Mouse (Mus musculus): ENCODE measurements at regions not wholly inside any gene's neighbourhood (a gene's known extent, or its start where the extent isn't known, plus 50 kb on each side); places are given as distances from the start of the nearest gene placed in this dataset.
A peak's percentile ranks its signal among the peaks of the same experiment; 100 is the strongest.

GRCm38 (mm10) chr13:44141181-44141580, 356.6 kb downstream of the Cd83 start:
- no peak for DNase-seq

- DNase-seq: no peak
Measured at GRCm38 (mm10) chr13:44145441-44145840, 360.9 kb downstream of the Cd83 start.

GRCm38 (mm10) chr13:44147841-44148240, 363.3 kb downstream of the Cd83 start:
- DNase-seq: no peak

GRCm38 (mm10) chr13:44149499-44149898, 364.9 kb downstream of the Cd83 start:
- no peak for DNase-seq

- DNase-seq: no peak
Measured at GRCm38 (mm10) chr13:44151526-44151925, 367.0 kb downstream of the Cd83 start.

- no peak for DNase-seq
Measured at GRCm38 (mm10) chr13:44152806-44153613, 368.4 kb downstream of the Cd83 start.

GRCm38 (mm10) chr13:44153784-44154183, 369.2 kb downstream of the Cd83 start:
- no peak for DNase-seq

- no peak for DNase-seq
Measured at GRCm38 (mm10) chr13:44155956-44156355, 371.4 kb downstream of the Cd83 start.

- DNase-seq: no peak
Measured at GRCm38 (mm10) chr13:44156546-44156945, 372.0 kb downstream of the Cd83 start.

GRCm38 (mm10) chr13:44157236-44157635, 372.7 kb downstream of the Cd83 start:
- DNase-seq: no peak

- DNase-seq: no peak
Measured at GRCm38 (mm10) chr13:44158364-44158763, 373.8 kb downstream of the Cd83 start.

- no peak for DNase-seq
Measured at GRCm38 (mm10) chr13:44159346-44159745, 374.8 kb downstream of the Cd83 start.

GRCm38 (mm10) chr13:44164746-44165145, 380.2 kb downstream of the Cd83 start:
- no peak for DNase-seq

GRCm38 (mm10) chr13:44167186-44167585, 382.6 kb downstream of the Cd83 start:
- peak; percentile 44 for DNase-seq

GRCm38 (mm10) chr13:44168186-44168585, 383.6 kb downstream of the Cd83 start:
- no peak for DNase-seq

GRCm38 (mm10) chr13:44171639-44172038, 387.1 kb downstream of the Cd83 start:
- DNase-seq: no peak

GRCm38 (mm10) chr13:44172701-44173100, 388.1 kb downstream of the Cd83 start:
- no peak for DNase-seq

GRCm38 (mm10) chr13:44174236-44174635, 389.7 kb downstream of the Cd83 start:
- DNase-seq: no peak

GRCm38 (mm10) chr13:44175300-44176036, 390.9 kb downstream of the Cd83 start:
- no peak for DNase-seq

- no peak for DNase-seq
Measured at GRCm38 (mm10) chr13:44176121-44176520, 391.5 kb downstream of the Cd83 start.

- no peak for DNase-seq
Measured at GRCm38 (mm10) chr13:44178006-44178405, 393.4 kb downstream of the Cd83 start.

GRCm38 (mm10) chr13:44180384-44180783, 395.8 kb downstream of the Cd83 start:
- no peak for DNase-seq

- no peak for DNase-seq
Measured at GRCm38 (mm10) chr13:44182544-44183191, 398.1 kb downstream of the Cd83 start.

Measured in heart, postnatal 4 days (tissue).